Mouse (Mus musculus): Measurements from ENCODE around the gene Ncbp2.
A peak's percentile ranks its signal among the peaks of the same experiment; 100 is the strongest.
"Not testable (repeated sequence)": the region's sequence is repeated elsewhere in the genome, so short reads cannot be mapped to it uniquely, and the experiment has no call there.

The Ncbp2 gene

GRCm38 (mm10) chr16:31935091-31935979 lies 13.0 kb upstream of the Ncbp2 start:
- DNase-seq (ENCODE audit: low spot score): no peak

DNA sequence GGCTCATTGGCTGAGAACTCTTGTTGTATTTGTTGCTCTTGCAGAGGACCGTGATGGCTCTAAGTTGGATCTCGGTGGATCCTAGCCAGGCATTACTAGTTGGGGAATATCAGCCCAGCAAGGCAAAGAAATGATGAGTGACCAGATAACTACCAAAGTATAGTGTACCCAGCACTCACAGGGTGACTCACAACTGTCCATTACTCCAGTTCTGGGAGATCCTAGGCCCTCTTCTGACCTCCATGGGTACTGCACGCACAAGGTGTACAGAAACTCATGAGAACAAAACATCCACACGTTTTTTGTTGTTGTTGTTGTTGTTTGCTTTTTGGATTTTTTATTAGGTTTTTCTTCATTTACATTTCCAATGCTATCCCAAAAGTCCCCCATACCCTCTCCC lies 11.7 kb upstream of the Ncbp2 start:
- DNase-seq (ENCODE audit: low spot score): no peak

- no peak for DNase-seq (ENCODE audit: low spot score)
These were observed 9.5 kb upstream of the Ncbp2 start for GRCm38 (mm10) chr16:31938856-31939255.

GRCm38 (mm10) chr16:31940586-31940985 lies 7.7 kb upstream of the Ncbp2 start:
- no peak for DNase-seq (ENCODE audit: low spot score)

GRCm38 (mm10) chr16:31943980-31944379 lies 4.3 kb upstream of the Ncbp2 start:
- peak; percentile 65 for DNase-seq (ENCODE audit: low spot score)

DNA sequence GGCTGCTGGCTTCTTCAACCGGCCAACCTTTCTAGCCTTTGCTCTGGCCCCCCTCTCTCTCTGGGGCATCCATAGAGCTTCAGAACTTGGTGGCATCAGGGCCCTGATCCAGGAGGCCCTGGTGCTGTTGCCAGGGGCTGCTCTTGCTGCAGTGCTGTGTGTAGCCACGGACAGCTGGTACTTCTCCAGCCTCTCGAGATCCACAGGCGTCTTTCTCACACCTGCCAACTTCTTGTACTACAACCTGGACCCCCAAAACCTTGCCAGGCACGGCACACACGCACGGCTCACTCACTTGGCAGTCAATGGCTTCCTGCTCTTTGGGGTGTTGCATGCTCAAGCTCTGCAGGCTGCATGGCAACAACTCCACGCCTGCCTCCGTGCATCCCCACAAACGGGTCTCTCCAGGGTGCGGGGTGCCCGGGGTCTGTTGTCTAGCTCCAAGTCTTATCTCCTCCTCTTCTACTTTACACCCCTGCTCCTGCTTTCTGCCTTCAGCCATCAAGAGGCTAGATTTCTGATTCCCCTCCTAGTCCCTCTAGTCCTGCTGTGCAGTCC lies 3.5 kb upstream of the Ncbp2 start:
- no peak for DNase-seq (ENCODE audit: low spot score)

DNA sequence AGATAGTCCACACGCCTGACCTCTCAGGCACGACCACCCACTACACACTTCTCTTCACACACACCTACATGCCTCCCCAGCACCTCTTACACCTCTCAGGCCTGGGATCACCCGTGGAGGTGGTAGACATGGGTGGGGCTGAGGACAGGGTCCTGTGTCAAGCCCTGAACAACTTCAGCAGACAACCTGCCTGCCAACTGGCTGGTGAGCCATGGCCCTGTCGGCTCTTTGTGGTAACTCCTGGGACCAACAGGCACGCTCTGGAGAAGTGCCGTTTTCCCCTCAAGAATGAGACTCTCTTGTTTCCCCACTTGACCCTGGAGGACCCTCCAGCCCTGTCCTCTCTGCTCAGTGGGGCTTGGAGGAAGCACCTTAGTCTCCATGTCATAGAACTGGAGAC lies 2.9 kb upstream of the Ncbp2 start:
- no peak for DNase-seq (ENCODE audit: low spot score)

- not testable (repeated sequence) for DNase-seq (ENCODE audit: low spot score)
These were observed 2.3 kb upstream of the Ncbp2 start for GRCm38 (mm10) chr16:31945986-31946385.

DNA sequence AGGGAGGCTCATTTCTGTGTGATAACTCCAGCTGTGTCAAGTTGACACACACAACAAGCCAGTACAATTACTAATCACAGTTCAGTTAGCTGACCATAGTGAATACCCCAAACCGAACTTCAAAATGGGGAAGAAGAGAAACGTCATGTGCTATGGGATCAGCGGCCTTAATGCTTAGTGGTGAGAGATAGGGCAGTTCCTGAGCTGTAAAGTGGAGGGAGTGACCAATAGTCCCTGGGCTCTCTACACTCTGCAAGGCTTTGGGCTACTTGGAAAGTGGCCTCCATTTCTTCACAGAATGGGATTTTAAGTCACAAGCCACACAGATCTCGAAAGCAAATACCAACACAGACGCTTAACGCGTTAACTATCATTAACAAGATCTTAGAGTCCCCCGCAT lies 980 bp upstream of the Ncbp2 start:
- DNase-seq (ENCODE audit: low spot score): no peak

GRCm38 (mm10) chr16:31947901-31948316 lies 404 bp upstream of the Ncbp2 start:
- no peak for DNase-seq (ENCODE audit: low spot score)

- no peak for DNase-seq (ENCODE audit: low spot score)
These were observed 14.9 kb downstream of the Ncbp2 start for GRCm38 (mm10) chr16:31963224-31963623.

- no peak for DNase-seq (ENCODE audit: low spot score)
These were observed 26.9 kb downstream of the Ncbp2 start for GRCm38 (mm10) chr16:31975258-31975657.

- DNase-seq (ENCODE audit: low spot score): no peak
These were observed 31.2 kb downstream of the Ncbp2 start for GRCm38 (mm10) chr16:31979501-31979900.

DNA sequence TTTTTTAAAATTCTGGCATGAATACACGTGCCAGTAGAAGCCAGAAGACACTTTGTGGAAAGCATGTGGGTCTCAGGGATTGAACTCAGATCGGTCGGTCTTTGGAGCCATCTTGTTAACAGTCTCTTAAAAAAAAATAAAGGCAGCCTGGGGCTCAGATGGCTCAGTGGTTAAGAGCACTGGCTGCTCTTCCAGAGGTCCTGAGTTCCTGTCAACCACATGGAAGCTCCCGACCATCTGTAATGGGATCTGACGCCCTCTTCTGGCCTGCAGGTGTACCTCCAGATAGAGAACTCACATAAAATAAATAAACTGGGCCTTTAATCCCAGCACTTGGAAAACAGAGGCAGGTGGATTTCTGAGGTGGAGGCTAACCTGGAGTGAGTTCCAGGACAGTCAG lies 32.6 kb downstream of the Ncbp2 start:
- no peak for DNase-seq (ENCODE audit: low spot score)

DNA sequence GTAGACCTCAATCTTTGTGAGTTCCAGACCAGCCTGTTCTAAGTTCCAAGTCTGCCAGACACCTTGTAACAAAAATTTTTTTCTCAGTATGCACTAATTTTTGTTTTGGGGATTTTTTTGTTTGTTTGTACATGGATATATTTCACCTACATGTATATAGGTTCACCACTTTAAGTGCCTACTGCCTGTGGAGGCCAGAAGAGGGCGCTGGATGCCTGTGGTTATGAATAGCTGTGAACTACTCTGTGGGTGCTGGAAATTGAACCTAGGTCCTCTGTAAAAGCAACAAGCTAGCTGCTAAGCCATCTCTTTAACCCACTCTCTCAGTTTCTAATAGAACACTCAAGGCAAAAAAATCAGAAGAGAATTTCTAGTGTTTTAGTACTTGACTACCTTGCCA lies 43.7 kb downstream of the Ncbp2 start:
- no peak for DNase-seq (ENCODE audit: low spot score)

- no peak for DNase-seq (ENCODE audit: low spot score)
These were observed 44.9 kb downstream of the Ncbp2 start for GRCm38 (mm10) chr16:31993195-31993594.

- DNase-seq (ENCODE audit: low spot score): no peak
These were observed 45.6 kb downstream of the Ncbp2 start for GRCm38 (mm10) chr16:31993946-31994345.

DNA sequence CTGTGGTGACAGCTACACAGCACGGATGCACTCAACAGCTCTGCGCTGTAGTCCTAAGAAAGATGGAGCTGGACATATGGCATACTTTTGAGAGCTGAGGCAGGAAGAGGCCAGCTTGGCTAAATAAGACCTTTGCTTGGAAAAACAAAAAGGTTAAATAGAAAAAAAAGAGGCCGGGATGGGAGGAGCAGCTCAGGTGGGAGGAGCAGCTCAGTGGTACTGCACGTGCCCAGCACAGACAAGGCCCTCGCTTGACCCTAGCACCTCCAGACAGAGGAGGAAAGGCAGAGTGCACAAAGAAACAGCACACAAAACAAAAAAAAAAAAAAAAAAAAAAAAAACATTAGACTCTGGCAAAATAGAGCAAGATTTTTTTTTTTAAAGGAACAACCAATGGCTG lies 48.1 kb downstream of the Ncbp2 start:
- DNase-seq (ENCODE audit: low spot score): peak; percentile 79

- DNase-seq (ENCODE audit: low spot score): peak; percentile 94
These were observed 54.5 kb downstream of the Ncbp2 start, which contains the start of gene Senp5 for GRCm38 (mm10) chr16:32002509-32003477. Gene Senp5, minus strand, starts transcription at chr16:32003287.

DNA sequence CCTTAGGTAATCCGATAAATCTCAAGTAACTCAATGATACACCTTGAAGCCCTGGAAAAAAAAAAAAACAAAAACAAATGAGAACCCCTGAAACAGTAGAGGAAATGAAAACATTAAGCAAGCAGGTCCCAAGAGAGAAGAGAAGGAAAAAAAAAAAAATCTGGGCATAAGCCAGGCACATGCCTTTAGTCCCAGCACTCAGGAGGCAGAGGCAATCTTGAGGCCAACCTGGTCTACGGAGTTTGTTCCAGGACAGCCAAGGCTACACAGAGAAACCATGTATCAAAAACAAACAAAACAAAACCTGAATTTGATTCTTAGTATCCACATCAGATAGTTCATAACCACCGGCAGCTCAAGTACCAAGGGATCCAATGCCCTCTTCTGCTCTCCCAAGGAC lies 56.4 kb downstream of the Ncbp2 start:
- DNase-seq (ENCODE audit: low spot score): no peak

- peak; percentile 81 for DNase-seq (ENCODE audit: low spot score)
These were observed 60.4 kb downstream of the Ncbp2 start for GRCm38 (mm10) chr16:32008529-32009293.

GRCm38 (mm10) chr16:32009913-32010312 lies 61.6 kb downstream of the Ncbp2 start:
- peak; percentile 70 for DNase-seq (ENCODE audit: low spot score)

All from yolk sac, embryonic 10.5 days (tissue).